Mouse (Mus musculus): ENCODE results near the gene Magi1.

GRCm38 (mm10) chr6:94101256-94101655 is 182.5 kb downstream of the Magi1 start:
- TF ChIP-seq RCOR1 (conservative IDR thresholded peaks at IDR 0.05; ENCODE audit: low read depth, low read length) = no peak
- TF ChIP-seq TBP (conservative IDR thresholded peaks at IDR 0.05; ENCODE audit: low read depth, low read length) = no peak
- no peak for TF ChIP-seq POLR2A (IDR thresholded peaks at IDR 0.05; ENCODE audit: low read depth, low read length)
- no peak for TF ChIP-seq ZKSCAN1 (IDR thresholded peaks at IDR 0.05; ENCODE audit: borderline replicate concordance, low read depth, low read length)
- no peak for TF ChIP-seq BHLHE40 (IDR thresholded peaks at IDR 0.05; ENCODE audit: low read depth, low read length)
- TF ChIP-seq ZMIZ1 (IDR thresholded peaks at IDR 0.05; ENCODE audit: low read depth, low read length) = no peak
- no peak for TF ChIP-seq ZNF384 (IDR thresholded peaks at IDR 0.05; ENCODE audit: low read depth, low read length)
- no peak for TF ChIP-seq ZC3H11A (IDR thresholded peaks at IDR 0.05; ENCODE audit: low read depth, low read length)
- no peak for TF ChIP-seq CTCF (conservative IDR thresholded peaks at IDR 0.05 in 1 of 2, IDR thresholded peaks at IDR 0.05 in 1 of 2; ENCODE audit: low read depth in 2 of 2, low read length in 2 of 2)

All from CH12.LX (cell line).